Mouse (Mus musculus) C2C12 (cell line): ENCODE results near the gene Anks1.

Source experiments
- CEBPB ChIP-seq: IDR thresholded peaks from one replicate; pipeline ENCODE4 v1.6.1; 2011; ENCODE audit warnings: low read depth, mild to moderate bottlenecking, control low read depth, moderate library complexity
- CTCF ChIP-seq: IDR thresholded peaks from one replicate; pipeline ENCODE4 v1.5.1; 2011; ENCODE audit not compliant: control insufficient read depth, insufficient read depth, insufficient read length
- FOSL1 ChIP-seq: IDR thresholded peaks from one replicate; pipeline ENCODE4 v1.8.0; 2011; ENCODE audit warnings: mild to moderate bottlenecking, low read length; ENCODE audit not compliant: poor library complexity, insufficient read depth, severe bottlenecking
- MAX ChIP-seq: IDR thresholded peaks from one replicate; pipeline ENCODE4 v1.6.1; 2011; ENCODE audit warnings: mild to moderate bottlenecking, control low read depth
- MYOD1 ChIP-seq: IDR thresholded peaks from one replicate; pipeline ENCODE4 v1.6.1; 2011; ENCODE audit warnings: low read depth; ENCODE audit not compliant: control insufficient read depth, insufficient read length
- MYOG ChIP-seq: IDR thresholded peaks from one replicate; pipeline ENCODE4 v1.6.1; 2011; ENCODE audit not compliant: control insufficient read depth, insufficient read length; ENCODE audit errors: extremely low read depth
- USF1 ChIP-seq: IDR thresholded peaks from one replicate; pipeline ENCODE4 v1.6.1; 2011; ENCODE audit warnings: low read depth, mild to moderate bottlenecking, control low read depth, moderate library complexity

- TF ChIP-seq CTCF (peak; percentile 18), MYOG (no peak), USF1 (no peak), MAX (no peak), FOSL1 (no peak), MYOD1 (no peak), CEBPB (peak; percentile 12)
Measured at GRCm38 (mm10) chr17:27907512-27908205, 1.4 kb upstream of the Anks1 start.
